Mouse (Mus musculus): ENCODE results near the gene Il17rc.
A peak's percentile ranks its signal among the peaks of the same experiment; 100 is the strongest.

Gene Il17rc

GRCm38 (mm10) chr6:113499346-113499745 lies 28.1 kb downstream of the Il17rc start:
- DNase-seq (ENCODE audit: low read depth), result no peak

- no peak for DNase-seq (ENCODE audit: low read depth)
These were observed 30.3 kb downstream of the Il17rc start, which contains the start of gene Prrt3 for GRCm38 (mm10) chr6:113501388-113502084. Gene Prrt3, minus strand, starts transcription at chr6:113501931.

GRCm38 (mm10) chr6:113502801-113503200 lies 31.6 kb downstream of the Il17rc start:
- DNase-seq (ENCODE audit: low read depth), result no peak

GRCm38 (mm10) chr6:113505689-113506088 lies 34.5 kb downstream of the Il17rc start:
- no peak for DNase-seq (ENCODE audit: low read depth)

- DNase-seq (ENCODE audit: low read depth), result no peak
These were observed 35.9 kb downstream of the Il17rc start for GRCm38 (mm10) chr6:113507130-113507529.

GRCm38 (mm10) chr6:113508272-113508946 lies 37.2 kb downstream of the Il17rc start:
- no peak for DNase-seq (ENCODE audit: low read depth)

GRCm38 (mm10) chr6:113508947-113509280 lies 37.7 kb downstream of the Il17rc start:
- DNase-seq (ENCODE audit: low read depth), result no peak

- no peak for DNase-seq (ENCODE audit: low read depth)
These were observed 42.7 kb downstream of the Il17rc start for GRCm38 (mm10) chr6:113513944-113514343.

GRCm38 (mm10) chr6:113514600-113514999 lies 43.4 kb downstream of the Il17rc start:
- no peak for DNase-seq (ENCODE audit: low read depth)

- DNase-seq (ENCODE audit: low read depth), result no peak
These were observed 46.3 kb downstream of the Il17rc start for GRCm38 (mm10) chr6:113517434-113518080.

GRCm38 (mm10) chr6:113522310-113522709 lies 51.1 kb downstream of the Il17rc start:
- no peak for DNase-seq (ENCODE audit: low read depth)

- no peak for DNase-seq (ENCODE audit: low read depth)
These were observed 52.2 kb downstream of the Il17rc start for GRCm38 (mm10) chr6:113523420-113523819.

- peak; percentile 91 for DNase-seq (ENCODE audit: low read depth)
These were observed 60.0 kb downstream of the Il17rc start, which contains the start of the genes Emc3 and Fancd2 for GRCm38 (mm10) chr6:113530932-113531839. Gene Emc3, minus strand, starts transcription at chr6:113531652. Gene Fancd2, plus strand, starts transcription at chr6:113531682.

- peak; percentile 13 for DNase-seq (ENCODE audit: low read depth)
These were observed 60.7 kb downstream of the Il17rc start for GRCm38 (mm10) chr6:113531840-113532404.

All from naive thymus-derived CD4-positive, alpha-beta T cell, adult 2 months (primary cell).